Mouse (Mus musculus) kidney, postnatal 0 days (tissue): ENCODE data around the gene Ttyh1. TPM values are rescaled to one million over a fixed set of nuclear protein-coding genes. Genes with fewer than 3 reads are reported as not detected.

Experiments
- ATAC-seq: fragments of 200-750 bp; cut with Nextera tagmentation; replicated peaks from 2 replicates; pipeline ENCODE4 v1.8.0; 2017; ENCODE audit warnings: low read depth, moderate number of reproducible peaks, moderate TSS enrichment, moderate library complexity; ENCODE audit not compliant: low FRiP score
- DNase-seq: peaks from one replicate; pipeline ENCODE4 v3.0.0-alpha.2; 2016; ENCODE audit warnings: low spot score
- H3K27ac ChIP-seq: fragments of 300-500 bp; sonication (generic); 2 replicates; pipeline ENCODE4 v1.5.1; 2014; ENCODE audit warnings: mild to moderate bottlenecking
- H3K27me3 ChIP-seq: fragments of 300-500 bp; sonication (generic); 2 replicates; pipeline ENCODE4 v1.6.1; 2014; ENCODE audit warnings: low read length, mixed read lengths; ENCODE audit not compliant: insufficient read depth
- H3K36me3 ChIP-seq: fragments of 300-500 bp; sonication (generic); 2 replicates; pipeline ENCODE4 v1.6.1; 2014; ENCODE audit warnings: low read length, mixed read lengths; ENCODE audit not compliant: insufficient read depth
- H3K4me1 ChIP-seq: fragments of 300-500 bp; sonication (generic); replicated peaks from 2 replicates; pipeline ENCODE4 v1.6.1; 2014; ENCODE audit warnings: antibody characterized with exemption, low read length, mixed read lengths; ENCODE audit not compliant: insufficient read depth
- H3K4me2 ChIP-seq: fragments of 300-500 bp; sonication (generic); 2 replicates; pipeline ENCODE4 v1.6.1; 2014; ENCODE audit warnings: mild to moderate bottlenecking, low read length, moderate library complexity, mixed read lengths
- H3K4me3 ChIP-seq: fragments of 300-500 bp; sonication (generic); replicated peaks from 2 replicates; pipeline ENCODE4 v1.5.1; 2014; ENCODE audit warnings: low read depth, low read length
- H3K9ac ChIP-seq: fragments of 300-500 bp; sonication (generic); 2 replicates; pipeline ENCODE4 v1.6.1; 2014; ENCODE audit warnings: low read depth, low read length
- H3K9me3 ChIP-seq: fragments of 300-500 bp; sonication (generic); replicated peaks from 2 replicates; pipeline ENCODE4 v1.6.1; 2016; ENCODE audit warnings: low read length, inconsistent platforms, mixed read lengths
- CTCF ChIP-seq: IDR thresholded peaks from 2 replicates; pipeline ENCODE4 v1.5.1; 2016; ENCODE audit warnings: antibody characterized with exemption, low read depth, mild to moderate bottlenecking, moderate library complexity
- WGBS: fragments of 180-500 bp; shearing (Covaris S2); extraction: QIAGEN DNeasy Blood & Tissue Kit; methylation state at CpG from one replicate; pipeline ENCODE4 v1.1.7; 2014; 5-methylcytosine and 5-hydroxymethylcytosine counted together
- polyA plus RNA-seq: library from polyadenylated mRNA; unstranded; fragments of >200 nt; fragmentation: Nextera tagmentation; extraction: Ambion mirVana; gene quantifications from 2 replicates; pipeline ENCODE4 v1.2.1, GENCODE M21; 2015

The Ttyh1 gene
- polyA plus RNA-seq, 1 experiment from 2014 or later = 1.9 TPM

- Histone ChIP-seq H3K27me3 (no peaks in the 10 kb centered on the region), H3K9ac (no peak overlapping the region), H3K27ac (no peak overlapping the region), H3K4me2 (no peak overlapping the region), H3K4me3 (no peak overlapping the region), H3K4me1 (peaks cover 8% of the 10 kb centered on the region), H3K9me3 (no peaks in the 10 kb centered on the region), H3K36me3 (peaks cover 48% of the 10 kb centered on the region)
- 92% methylated on average over 7 of the region's 7 CpGs for WGBS
- ATAC-seq (no peak), DNase-seq (no peak)
- TF ChIP-seq CTCF = no peak
Observed at GRCm38 (mm10) chr7:4138671-4139070, 19.5 kb downstream of the Ttyh1 start.

- TF ChIP-seq CTCF = no peak
- no peak for DNase-seq
- WGBS = 95% methylated on average over 5 of the region's 5 CpGs
Observed at GRCm38 (mm10) chr7:4139391-4139790, 20.2 kb downstream of the Ttyh1 start.

GRCm38 (mm10) chr7:4141648-4142325 lies 22.6 kb downstream of the Ttyh1 start:
- Histone ChIP-seq H3K9ac (no peak overlapping the region), H3K36me3 (peaks cover 77% of the 10 kb centered on the region), H3K4me3 (no peak overlapping the region), H3K27ac (no peak overlapping the region), H3K4me2 (no peak overlapping the region), H3K4me1 (peaks cover 8% of the 10 kb centered on the region), H3K9me3 (no peaks in the 10 kb centered on the region), H3K27me3 (no peaks in the 10 kb centered on the region)
- DNase-seq = no peak
- no peak for ATAC-seq
- no peak for TF ChIP-seq CTCF
- 94% methylated on average over 6 of the region's 6 CpGs for WGBS

More at GRCm38 (mm10) chr7:4139391-4139790, 20.2 kb downstream of the Ttyh1 start:
- ATAC-seq = no peak
- H3K4me3 ChIP-seq = no peak overlapping the region
- no peaks in the 10 kb centered on the region for H3K9me3 ChIP-seq
- no peak overlapping the region for H3K4me2 ChIP-seq
- H3K27me3 ChIP-seq = no peaks in the 10 kb centered on the region
- H3K4me1 ChIP-seq = peaks cover 8% of the 10 kb centered on the region
- H3K36me3 ChIP-seq = peaks cover 55% of the 10 kb centered on the region
- H3K27ac ChIP-seq = no peak overlapping the region
- no peak overlapping the region for H3K9ac ChIP-seq

GRCm38 (mm10) chr7:4142796-4143445 lies 23.7 kb downstream of the Ttyh1 start:
- H3K4me2 ChIP-seq = no peak overlapping the region
- no peaks in the 10 kb centered on the region for H3K27me3 ChIP-seq
- no peaks in the 10 kb centered on the region for H3K9me3 ChIP-seq
- H3K36me3 ChIP-seq = peaks cover 87% of the 10 kb centered on the region
- WGBS = 91% methylated on average over 10 of the region's 10 CpGs
- no peak overlapping the region for H3K9ac ChIP-seq
- TF ChIP-seq CTCF = no peak
- no peak overlapping the region for H3K4me3 ChIP-seq
- H3K27ac ChIP-seq = no peak overlapping the region
- ATAC-seq (no peak), DNase-seq (no peak)
- H3K4me1 ChIP-seq = peaks cover 5% of the 10 kb centered on the region

- ATAC-seq (no peak), DNase-seq (no peak)
- H3K9ac ChIP-seq = no peak overlapping the region
- no peak for TF ChIP-seq CTCF
- H3K4me1 ChIP-seq = peaks cover 4% of the 10 kb centered on the region
- no peaks in the 10 kb centered on the region for H3K27me3 ChIP-seq
- peaks cover 87% of the 10 kb centered on the region for H3K36me3 ChIP-seq
- H3K4me3 ChIP-seq = no peak overlapping the region
- no peaks in the 10 kb centered on the region for H3K9me3 ChIP-seq
- 95% methylated on average over 19 of the region's 19 CpGs for WGBS
- H3K27ac ChIP-seq = no peak overlapping the region
- H3K4me2 ChIP-seq = no peak overlapping the region
Observed at GRCm38 (mm10) chr7:4143506-4143905, 24.3 kb downstream of the Ttyh1 start.

- H3K27ac ChIP-seq = no peak overlapping the region
- H3K36me3 ChIP-seq = peaks cover 83% of the 10 kb centered on the region
- DNase-seq = no peak
- ATAC-seq = no peak
- H3K4me3 ChIP-seq = no peak overlapping the region
- no peak overlapping the region for H3K4me2 ChIP-seq
- WGBS = 93% methylated on average over 13 of the region's 13 CpGs
- no peaks in the 10 kb centered on the region for H3K9me3 ChIP-seq
- no peak for TF ChIP-seq CTCF
- no peak overlapping the region for H3K9ac ChIP-seq
- H3K4me1 ChIP-seq = peaks cover 9% of the 10 kb centered on the region
- H3K27me3 ChIP-seq = no peaks in the 10 kb centered on the region
Observed at GRCm38 (mm10) chr7:4144046-4144445, 24.8 kb downstream of the Ttyh1 start.
